Comparison of ENCODE assay signal across 9 mouse cellular contexts in the genomic region with DNA sequence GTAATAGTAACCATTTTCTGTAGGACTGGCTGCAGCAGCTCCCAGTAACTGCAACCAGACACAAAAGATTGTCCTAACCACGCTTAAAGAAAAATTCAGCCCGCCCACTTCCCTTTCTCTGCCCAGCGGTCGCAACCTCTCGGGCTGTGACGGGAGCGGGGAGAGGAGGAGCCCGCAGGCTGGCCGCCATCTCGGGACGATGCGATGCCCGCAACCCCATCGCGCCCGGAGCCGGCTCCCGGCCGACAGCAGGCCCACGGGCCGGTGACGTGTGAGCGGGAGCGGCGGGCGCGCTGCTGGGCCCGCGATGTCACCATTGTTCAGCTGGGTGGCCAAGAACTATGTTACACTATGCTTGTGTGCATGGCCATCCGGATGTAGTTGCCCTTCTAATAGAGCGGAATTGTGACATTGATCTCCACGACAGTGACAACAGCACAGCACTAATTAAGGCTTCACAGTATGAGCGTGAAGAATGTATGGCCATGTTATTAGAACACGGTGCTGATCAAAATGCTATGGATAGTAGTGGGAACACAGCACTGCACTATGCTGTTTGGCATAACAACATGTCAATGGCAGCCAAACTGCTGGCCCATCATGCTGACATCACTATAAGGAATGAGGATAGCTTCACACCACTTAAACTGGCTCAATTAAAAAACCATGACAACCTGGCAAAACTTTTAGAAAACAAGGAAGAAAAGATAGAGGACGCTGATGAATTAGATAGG. TPM values are rescaled to one million over a fixed set of nuclear protein-coding genes. Genes with fewer than 3 reads are reported as not detected.
A peak's percentile ranks its signal among the peaks of the same experiment; 100 is the strongest.
DNase-seq lines count a peak whose midpoint lies in the region; ATAC-seq and TF ChIP-seq lines count a peak whose summit lies in the region.
"Had no signal": no experiment of that assay in that cellular context is flagged by ENCODE, and none has a peak within 500 bp of the region (broad histone marks: within the 10 kb centered on the region; RNA-seq: fewer than 3 reads in every experiment).

No protein-coding gene starts in this region.

- peak; percentile 75 for DNase-seq in embryo, embryonic 10.5 days (ENCODE audit: low spot score)
- DNase-seq in heart, adult 11 months, result peak; percentile 93
- DNase-seq in thymus, adult 2 months, result no peak

- no peak for TF ChIP-seq CTCF in thymus, adult 2 months (IDR thresholded peaks at IDR 0.05; ENCODE audit: borderline replicate concordance, control insufficient read depth, extremely low read depth, insufficient read depth, low read length, poor library complexity)

- peaks cover 13% of the 10 kb centered on the region for H3K27me3 ChIP-seq in megakaryocyte, embryonic 14.5 days (replicated peaks)
- H3K27me3 ChIP-seq in intestine, embryonic 15.5 days (replicated peaks), result no peaks in the 10 kb centered on the region
- H3K27me3 ChIP-seq in liver, embryonic 15.5 days, result peaks cover 17% of the 10 kb centered on the region
- H3K27me3 ChIP-seq in neural tube, embryonic 13.5 days, result peaks cover 7% of the 10 kb centered on the region; the same call in 1 of the 2 replicates
- no peaks in the 10 kb centered on the region; the same call in 1 of the 2 replicates for H3K27me3 ChIP-seq in thymus, adult 2 months (ENCODE audit: control insufficient read depth, insufficient read depth, low read length)

- peak overlapping the region; percentile 23 for H3K4me3 ChIP-seq in megakaryocyte, embryonic 14.5 days (replicated peaks)
- H3K4me3 ChIP-seq in intestine, embryonic 15.5 days (replicated peaks), result peak overlapping the region; percentile 37
- peak overlapping the region; percentile 21; the same call in 1 of the 2 replicates for H3K4me3 ChIP-seq in liver, embryonic 15.5 days (replicated peaks)
- peak overlapping the region; percentile 35 for H3K4me3 ChIP-seq in neural tube, embryonic 13.5 days
- H3K4me3 ChIP-seq in thymus, adult 2 months (ENCODE audit: control insufficient read depth, insufficient read depth, low read length), result no peak overlapping the region

- peak overlapping the region; percentile 48; the same call in 1 of the 2 replicates for H3K9ac ChIP-seq in intestine, embryonic 15.5 days
- no peak overlapping the region for H3K9ac ChIP-seq in liver, embryonic 15.5 days
- peak overlapping the region; percentile 71 for H3K9ac ChIP-seq in neural tube, embryonic 13.5 days

- peaks cover 3% of the 10 kb centered on the region; the same call in 1 of the 2 replicates for H3K4me1 ChIP-seq in megakaryocyte, embryonic 14.5 days
- H3K4me1 ChIP-seq in intestine, embryonic 15.5 days (replicated peaks), result 0 out of 2 replicates have a peak, but pooled peaks cover 3% of the 10 kb centered on the region
- H3K4me1 ChIP-seq in liver, embryonic 15.5 days (replicated peaks), result no peaks in the 10 kb centered on the region
- no peaks in the 10 kb centered on the region; the same call in 1 of the 2 replicates for H3K4me1 ChIP-seq in neural tube, embryonic 13.5 days (replicated peaks)
- no peaks in the 10 kb centered on the region for H3K4me1 ChIP-seq in thymus, adult 2 months (replicated peaks; ENCODE audit: control insufficient read depth, insufficient read depth, low read length)

- ATAC-seq in megakaryocyte, adult 5-6 weeks (ENCODE audit: poor library complexity, severe bottlenecking), result no peak
- 0 out of 2 replicates have a peak, but pooled peaks have one; percentile 23 for ATAC-seq in intestine, embryonic 15.5 days
- ATAC-seq in liver, embryonic 15.5 days (ENCODE audit: insufficient read depth), result no peak
- ATAC-seq in neural tube, embryonic 13.5 days (ENCODE audit: low read depth), result peak; percentile 75

- peak overlapping the region; percentile 86 for H3K4me2 ChIP-seq in intestine, embryonic 15.5 days (replicated peaks)
- peak overlapping the region; percentile 53 for H3K4me2 ChIP-seq in liver, embryonic 15.5 days
- peak overlapping the region; percentile 66 for H3K4me2 ChIP-seq in neural tube, embryonic 13.5 days

- H3K36me3 ChIP-seq in megakaryocyte, embryonic 14.5 days (replicated peaks; ENCODE audit: low read length), result no peaks in the 10 kb centered on the region
- H3K36me3 ChIP-seq in intestine, embryonic 15.5 days, result no peaks in the 10 kb centered on the region
- no peaks in the 10 kb centered on the region for H3K36me3 ChIP-seq in liver, embryonic 15.5 days (replicated peaks)
- H3K36me3 ChIP-seq in neural tube, embryonic 13.5 days, result no peaks in the 10 kb centered on the region
- no peaks in the 10 kb centered on the region for H3K36me3 ChIP-seq in thymus, adult 2 months (ENCODE audit: control insufficient read depth, insufficient read depth, low read length)

- H3K27ac ChIP-seq in intestine, embryonic 15.5 days, result no peak overlapping the region
- H3K27ac ChIP-seq in liver, embryonic 15.5 days (replicated peaks), result no peak overlapping the region
- no peak overlapping the region for H3K27ac ChIP-seq in neural tube, embryonic 13.5 days (replicated peaks)
- no peak overlapping the region for H3K27ac ChIP-seq in thymus, adult 2 months (ENCODE audit: control insufficient read depth, insufficient read depth, low read length)

- 17% methylated on average over 35 of the region's 35 CpGs for WGBS in intestine, embryonic 15.5 days
- 16% methylated on average over 35 of the region's 35 CpGs for WGBS in liver, embryonic 15.5 days (ENCODE audit: insufficient replicate concordance)
- WGBS in neural tube, embryonic 13.5 days, result 17% methylated on average over 35 of the region's 35 CpGs
- 22% methylated on average over 35 of the region's 35 CpGs for WGBS in thymus, adult 2 months

- peaks cover 10% of the 10 kb centered on the region; the same call in 1 of the 2 replicates for H3K9me3 ChIP-seq in megakaryocyte, embryonic 14.5 days
- H3K9me3 ChIP-seq in intestine, embryonic 15.5 days, result no peaks in the 10 kb centered on the region
- H3K9me3 ChIP-seq in liver, embryonic 15.5 days (replicated peaks), result no peaks in the 10 kb centered on the region
- no peaks in the 10 kb centered on the region for H3K9me3 ChIP-seq in neural tube, embryonic 13.5 days

- no peak for TF ChIP-seq POLR2A in thymus, adult 2 months (IDR thresholded peaks at IDR 0.05; ENCODE audit: control insufficient read depth, extremely low read depth, insufficient read depth, low read length, poor library complexity)

RNA-seq across cellular contexts. Expression of gene C2cd4b, which starts 59.2 kb away (rescaled TPM):
- not detected in 2 replicates for polyA plus RNA-seq in megakaryocyte, embryonic 14.5 days (2012; ENCODE audit: insufficient read depth, low replicate concordance)
- not detected in 2 replicates for total RNA-seq in megakaryocyte, adult 5-6 weeks (2015)
- not detected in 2 replicates for total RNA-seq in megakaryocyte, adult 5-6 weeks (2017)
- polyA plus RNA-seq in intestine, embryonic 15.5 days (2015; fragmentation: Nextera tagmentation; extraction: Ambion mirVana), result 1.1 and 1.3 TPM in 2 replicates
- not detected in 2 replicates for polyA plus RNA-seq in liver, embryonic 15.5 days (2015; fragmentation: Nextera tagmentation; extraction: Ambion mirVana)
- polyA plus RNA-seq in neural tube, embryonic 13.5 days (2015; fragmentation: Nextera tagmentation; extraction: Ambion mirVana), result 0.53 and 0.73 TPM in 2 replicates
- 1.7 and 2.7 TPM in 2 replicates for polyA plus RNA-seq in thymus, adult 2 months (2012; rRNA removed)
- polyA plus RNA-seq: C2C12 had no signal

Comparison
In these comparisons a context has a peak if more than half of its experiments do, and no peak if none do; other contexts are left out.
1. ATAC-seq: peak in intestine, embryonic 15.5 days (single experiment) and neural tube, embryonic 13.5 days (single experiment); none in megakaryocyte, adult 5-6 weeks (single experiment) and liver, embryonic 15.5 days (single experiment).
2. Peak in every context shown above with its lines, with median percentiles within 50 percentile points of each other: H3K4me2 ChIP-seq.